Mouse (Mus musculus) midbrain, embryonic 11.5 days (tissue): ENCODE results near the gene Ccl5. TPM values are rescaled to one million over a fixed set of nuclear protein-coding genes. Genes with fewer than 3 reads are reported as not detected.

ENCODE experiments used
- ATAC-seq: fragments of 200-750 bp; cut with Nextera tagmentation; 2 replicates; pipeline ENCODE4 v1.8.0; 2017; ENCODE audit warnings: moderate TSS enrichment, moderate library complexity; ENCODE audit not compliant: low FRiP score
- DNase-seq: peaks from one replicate; pipeline ENCODE4 v3.0.0; 2015; ENCODE audit warnings: low spot score; ENCODE audit errors: missing footprints
- H3K27ac ChIP-seq: fragments of 300-500 bp; sonication (generic); 2 replicates; pipeline ENCODE4 v1.5.1; 2014; ENCODE audit warnings: low read depth, low read length
- H3K27me3 ChIP-seq: fragments of 300-500 bp; sonication (generic); 2 replicates; pipeline ENCODE4 v1.6.1; 2014; ENCODE audit warnings: mild to moderate bottlenecking, low read length, moderate library complexity, mixed read lengths; ENCODE audit not compliant: control insufficient read depth, insufficient read depth
- H3K36me3 ChIP-seq: fragments of 300-500 bp; sonication (generic); 2 replicates; pipeline ENCODE4 v1.6.1; 2014; ENCODE audit warnings: mild to moderate bottlenecking, low read length, moderate library complexity, mixed read lengths; ENCODE audit not compliant: control insufficient read depth, insufficient read depth
- H3K4me1 ChIP-seq: fragments of 300-500 bp; sonication (generic); 2 replicates; pipeline ENCODE4 v1.6.1; 2014; ENCODE audit warnings: low read length; ENCODE audit not compliant: control insufficient read depth, insufficient read depth
- H3K4me2 ChIP-seq: fragments of 300-500 bp; sonication (generic); 2 replicates; pipeline ENCODE4 v1.6.1; 2014; ENCODE audit warnings: mild to moderate bottlenecking, moderate library complexity
- H3K4me3 ChIP-seq: fragments of 300-500 bp; sonication (generic); 2 replicates; pipeline ENCODE4 v1.5.1; 2014; ENCODE audit warnings: low read depth, low read length
- H3K9ac ChIP-seq: fragments of 300-500 bp; sonication (generic); 2 replicates; pipeline ENCODE4 v1.6.1; 2014; ENCODE audit warnings: low read length
- H3K9me3 ChIP-seq: fragments of 300-500 bp; sonication (generic); 2 replicates; pipeline ENCODE4 v1.6.1; 2016; ENCODE audit warnings: low read length; ENCODE audit not compliant: control insufficient read depth
- WGBS: fragments of 180-500 bp; shearing (Covaris S2); extraction: QIAGEN DNeasy Blood & Tissue Kit; methylation state at CpG from one replicate; pipeline ENCODE4 v1.1.7; 2014; 5-methylcytosine and 5-hydroxymethylcytosine counted together
- polyA plus RNA-seq: library from polyadenylated mRNA; unstranded; fragments of >200 nt; fragmentation: Nextera tagmentation; extraction: Ambion mirVana; gene quantifications from 2 replicates; pipeline ENCODE4 v1.2.1, GENCODE M21; 2014

Gene Ccl5
- polyA plus RNA-seq, 1 experiment from 2014 or later = not detected

DNA sequence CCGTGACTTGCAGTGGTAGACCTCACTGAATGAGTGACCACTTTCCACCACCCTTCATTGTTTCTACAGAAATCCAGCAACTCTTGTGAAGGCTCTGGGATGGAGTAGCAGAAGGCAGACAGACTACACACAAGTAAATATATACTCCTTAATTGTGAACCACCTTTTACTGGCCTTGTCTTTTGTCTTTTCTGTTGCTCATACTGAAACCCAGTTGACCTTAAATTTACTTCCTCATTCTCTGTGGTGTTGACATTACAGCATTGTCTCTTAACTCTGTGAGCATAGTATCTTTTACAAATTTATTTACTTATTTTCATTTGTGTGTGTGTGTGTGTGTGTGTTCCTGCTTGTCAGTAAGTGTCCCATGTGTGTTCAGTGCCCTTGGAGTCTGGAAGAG, 2.9 kb upstream of the Ccl5 start:
- Histone ChIP-seq H3K9me3 (no peaks in the 10 kb centered on the region), H3K9ac (no peak overlapping the region), H3K36me3 (no peaks in the 10 kb centered on the region), H3K4me1 (no peaks in the 10 kb centered on the region), H3K4me3 (no peak overlapping the region), H3K27ac (no peak overlapping the region), H3K27me3 (no peaks in the 10 kb centered on the region), H3K4me2 (no peak overlapping the region)
- WGBS = 97% methylated on average over 1 of the region's 1 CpGs
- no peak for ATAC-seq
- DNase-seq = no peak

- H3K4me2 ChIP-seq = no peak overlapping the region
- WGBS = 78% methylated on average over 12 of the region's 12 CpGs
- H3K27ac ChIP-seq = no peak overlapping the region
- no peak overlapping the region for H3K4me3 ChIP-seq
- no peaks in the 10 kb centered on the region for H3K4me1 ChIP-seq
- no peak for DNase-seq
- no peak for ATAC-seq
- no peaks in the 10 kb centered on the region for H3K9me3 ChIP-seq
- no peaks in the 10 kb centered on the region for H3K36me3 ChIP-seq
- H3K9ac ChIP-seq = no peak overlapping the region
- no peaks in the 10 kb centered on the region for H3K27me3 ChIP-seq
Measured at GRCm38 (mm10) chr11:83529024-83529423, 1.3 kb downstream of the Ccl5 start.

- Histone ChIP-seq H3K4me2 (no peak within 1 kb of the TSS), H3K4me3 (no peak within 1 kb of the TSS), H3K9ac (no peak within 1 kb of the TSS), H3K36me3 (no peaks in the 10 kb centered on the region), H3K4me1 (no peaks in the 10 kb centered on the region), H3K9me3 (no peaks in the 10 kb centered on the region), H3K27ac (no peak within 1 kb of the TSS), H3K27me3 (no peaks in the 10 kb centered on the region)
- WGBS = 82% methylated on average over 3 of the region's 3 CpGs
- DNase-seq = peak; percentile 60
- no peak for ATAC-seq
Measured at GRCm38 (mm10) chr11:83522075-83522474, 8.2 kb downstream of the Ccl5 start, which contains the start of gene Heatr9. TSS of gene Heatr9 (minus strand) at chr11:83522175.

DNA sequence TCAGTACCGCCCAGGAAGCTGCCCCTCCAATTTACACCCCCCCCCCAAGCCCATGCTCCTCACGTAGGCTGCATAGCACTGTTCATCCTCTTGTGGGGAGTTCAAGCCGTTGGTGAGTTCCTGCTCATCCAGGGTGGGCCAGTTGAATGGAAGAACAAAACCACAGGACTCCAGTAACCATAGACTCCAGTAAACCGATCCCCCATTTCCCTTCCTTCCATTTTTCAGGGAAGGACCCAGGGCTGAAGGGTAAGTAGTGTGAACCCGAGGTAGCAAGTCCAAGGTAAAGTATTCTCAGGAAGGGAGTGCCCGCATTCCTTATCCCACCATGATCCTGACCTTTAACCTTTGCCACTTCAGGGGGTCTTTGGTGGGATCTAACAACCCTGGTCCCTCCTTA, 11.9 kb downstream of the Ccl5 start:
- 70% methylated on average over 6 of the region's 6 CpGs for WGBS
- ATAC-seq = no peak

DNA sequence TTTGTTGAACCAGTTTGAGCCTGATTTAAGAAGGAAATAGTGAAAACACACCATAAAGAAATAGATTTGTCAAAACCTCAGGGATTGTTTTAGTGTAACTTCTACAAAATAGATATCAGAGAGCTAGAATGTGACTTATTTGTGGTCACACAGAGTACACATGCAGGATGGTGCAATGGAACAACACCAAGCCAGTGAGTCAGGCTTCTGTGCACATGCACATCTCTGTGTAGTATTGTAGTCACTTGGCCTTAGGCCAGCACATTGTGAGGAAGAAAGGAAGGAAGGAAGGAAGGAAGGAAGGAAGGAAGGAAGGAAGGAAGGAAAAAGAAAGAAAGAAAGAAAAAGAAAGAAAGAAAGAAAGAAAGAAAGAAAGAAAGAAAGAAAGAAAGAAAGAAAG, 13.2 kb downstream of the Ccl5 start:
- no peak for DNase-seq
- ATAC-seq = no peak
- H3K27me3 ChIP-seq = no peaks in the 10 kb centered on the region
- no peak overlapping the region for H3K4me2 ChIP-seq
- no peaks in the 10 kb centered on the region for H3K9me3 ChIP-seq
- H3K36me3 ChIP-seq = no peaks in the 10 kb centered on the region
- H3K27ac ChIP-seq = no peak overlapping the region
- no peak overlapping the region for H3K4me3 ChIP-seq
- no peak overlapping the region for H3K9ac ChIP-seq
- H3K4me1 ChIP-seq = no peaks in the 10 kb centered on the region

More for the DNA sequence above, 11.9 kb downstream of the Ccl5 start:
- no peaks in the 10 kb centered on the region for H3K27me3 ChIP-seq
- no peak for DNase-seq
- no peaks in the 10 kb centered on the region for H3K4me1 ChIP-seq
- H3K9me3 ChIP-seq = no peaks in the 10 kb centered on the region
- H3K4me3 ChIP-seq = no peak overlapping the region
- no peak overlapping the region for H3K27ac ChIP-seq
- H3K9ac ChIP-seq = no peak overlapping the region
- no peak overlapping the region for H3K4me2 ChIP-seq
- no peaks in the 10 kb centered on the region for H3K36me3 ChIP-seq

- no peak for ATAC-seq
- Histone ChIP-seq H3K9ac (no peak overlapping the region), H3K36me3 (peaks cover 3% of the 10 kb centered on the region; the same call in 1 of the 2 replicates)
Measured at GRCm38 (mm10) chr11:83509521-83509920, 20.8 kb downstream of the Ccl5 start.

DNA sequence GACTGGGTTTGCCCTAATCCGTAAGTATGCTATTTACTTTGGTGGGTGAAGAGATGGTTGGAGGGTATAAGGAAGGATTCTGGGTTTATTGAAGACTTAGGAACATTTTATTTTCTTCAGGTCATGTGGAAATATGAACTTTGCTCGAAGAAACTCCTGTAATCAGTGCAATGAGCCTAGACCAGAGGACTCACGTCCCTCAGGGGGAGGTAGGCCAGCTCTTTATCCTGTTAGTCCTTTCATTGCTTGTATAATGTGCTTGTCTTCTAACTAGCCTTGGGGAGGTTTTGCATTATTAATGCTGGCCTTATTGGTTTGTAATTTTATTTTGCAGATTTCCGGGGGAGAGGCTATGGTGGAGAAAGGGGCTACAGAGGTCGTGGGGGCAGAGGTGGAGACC, 26.0 kb downstream of the Ccl5 start:
- Histone ChIP-seq H3K27me3 (no peaks in the 10 kb centered on the region), H3K4me1 (no peaks in the 10 kb centered on the region), H3K27ac (no peak overlapping the region), H3K9ac (no peak overlapping the region), H3K4me2 (no peak overlapping the region), H3K9me3 (no peaks in the 10 kb centered on the region), H3K4me3 (no peak overlapping the region), H3K36me3 (peaks cover 16% of the 10 kb centered on the region)
- 91% methylated on average over 5 of the region's 5 CpGs for WGBS
- DNase-seq (peak; percentile 62), ATAC-seq (no peak)

More at GRCm38 (mm10) chr11:83509521-83509920, 20.8 kb downstream of the Ccl5 start:
- Histone ChIP-seq H3K4me3 (no peak overlapping the region), H3K9me3 (no peaks in the 10 kb centered on the region), H3K27me3 (no peaks in the 10 kb centered on the region), H3K4me1 (no peaks in the 10 kb centered on the region), H3K4me2 (no peak overlapping the region), H3K27ac (no peak overlapping the region)
- peak; percentile 74 for DNase-seq

DNA sequence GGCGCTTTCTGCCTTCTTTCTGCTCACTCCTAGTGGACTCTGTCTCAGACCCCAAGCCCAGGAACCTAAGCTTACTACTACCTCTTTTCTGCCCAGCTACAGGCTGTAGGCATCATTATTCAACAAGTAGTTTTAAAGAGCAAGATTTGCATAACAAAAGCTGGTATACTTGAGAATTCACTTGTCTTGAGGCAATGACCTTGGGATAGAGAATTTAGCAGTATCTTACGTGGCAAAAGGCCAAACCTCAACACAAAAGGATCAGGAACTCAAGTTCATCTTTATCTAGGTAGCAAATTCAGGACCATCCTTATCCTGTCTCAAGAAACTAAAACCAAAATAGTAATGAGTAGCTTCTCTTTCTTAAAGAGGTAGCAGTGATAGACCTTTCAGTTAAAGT, 34.7 kb downstream of the Ccl5 start:
- WGBS = 68% methylated on average over 2 of the region's 2 CpGs
- ATAC-seq (no peak), DNase-seq (no peak)
- Histone ChIP-seq H3K9me3 (no peaks in the 10 kb centered on the region), H3K4me3 (no peak overlapping the region), H3K27me3 (no peaks in the 10 kb centered on the region), H3K4me1 (peaks cover 2% of the 10 kb centered on the region; the same call in 1 of the 2 replicates), H3K27ac (no peak overlapping the region), H3K36me3 (peaks cover 2% of the 10 kb centered on the region; the same call in 1 of the 2 replicates), H3K4me2 (no peak overlapping the region), H3K9ac (no peak overlapping the region)

DNA sequence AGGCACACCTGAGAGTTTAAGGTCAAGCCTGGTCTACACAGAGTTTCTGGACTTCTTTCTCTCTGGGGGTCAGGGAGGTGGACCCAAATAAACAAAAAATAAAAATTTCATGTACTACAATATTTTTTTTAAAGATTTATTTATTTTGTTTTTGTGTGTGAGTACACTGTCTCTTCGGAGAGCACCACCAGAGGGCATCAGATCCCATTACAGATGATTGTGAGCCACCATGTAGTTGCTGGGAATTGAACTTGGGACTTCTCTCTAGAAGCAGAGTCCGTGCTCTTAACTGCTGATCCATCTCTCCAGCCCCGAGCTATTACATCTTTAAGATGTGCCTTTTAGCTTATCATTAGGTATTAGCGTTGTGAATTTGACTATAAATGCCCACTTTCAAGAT, 38.8 kb downstream of the Ccl5 start:
- H3K36me3 ChIP-seq = peaks cover 6% of the 10 kb centered on the region; the same call in 1 of the 2 replicates
- H3K9me3 ChIP-seq = no peaks in the 10 kb centered on the region
- WGBS = 82% methylated on average over 4 of the region's 4 CpGs
- H3K9ac ChIP-seq = no peak overlapping the region
- no peak overlapping the region for H3K4me3 ChIP-seq
- DNase-seq (no peak), ATAC-seq (no peak)
- no peak overlapping the region for H3K4me2 ChIP-seq
- no peaks in the 10 kb centered on the region for H3K27me3 ChIP-seq
- H3K27ac ChIP-seq = no peak overlapping the region
- H3K4me1 ChIP-seq = peaks cover 2% of the 10 kb centered on the region; the same call in 1 of the 2 replicates
